15 mouse cellular contexts compared by ENCODE assay signal in genomic region chr7:76185681-76186121, GRCm38 (mm10). TPM values are rescaled to one million over a fixed set of nuclear protein-coding genes. Genes with fewer than 3 reads are reported as not detected.
DNase-seq lines count a peak whose midpoint lies in the region; ATAC-seq and TF ChIP-seq lines count a peak whose summit lies in the region.
"Had no signal": no experiment of that assay in that cellular context is flagged by ENCODE, and none has a peak within 500 bp of the region (broad histone marks: within the 10 kb centered on the region; RNA-seq: fewer than 3 reads in every experiment).

No protein-coding gene starts in this region.

- no peak for TF ChIP-seq CTCF in forebrain, postnatal 0 days (IDR thresholded peaks at IDR 0.05; ENCODE audit: low read depth)

- no peaks in the 10 kb centered on the region for H3K36me3 ChIP-seq in forebrain, postnatal 0 days (ENCODE audit: insufficient read depth)
- H3K36me3 ChIP-seq in midbrain, embryonic 11.5 days (ENCODE audit: control insufficient read depth, insufficient read depth, low read length), result no peaks in the 10 kb centered on the region
- no peaks in the 10 kb centered on the region for H3K36me3 ChIP-seq in heart, embryonic 11.5 days (ENCODE audit: control insufficient read depth, insufficient read depth, low read length)
- H3K36me3 ChIP-seq: G1E; heart, embryonic 13.5 days had no signal

- peaks cover 14% of the 10 kb centered on the region for H3K4me1 ChIP-seq in forebrain, postnatal 0 days (ENCODE audit: insufficient read depth)
- peaks cover 12% of the 10 kb centered on the region for H3K4me1 ChIP-seq in midbrain, embryonic 11.5 days (ENCODE audit: control insufficient read depth, insufficient read depth, low read length)
- no peaks in the 10 kb centered on the region for H3K4me1 ChIP-seq in heart, embryonic 11.5 days (ENCODE audit: control insufficient read depth, insufficient read depth, low read length)
- H3K4me1 ChIP-seq: heart, embryonic 13.5 days had no signal

- 0 out of 2 replicates have a peak overlapping the region, but pooled peaks have one; percentile 10 for H3K9ac ChIP-seq in forebrain, postnatal 0 days
- H3K9ac ChIP-seq in midbrain, embryonic 11.5 days (ENCODE audit: low read length), result no peak overlapping the region
- no peak overlapping the region for H3K9ac ChIP-seq in heart, embryonic 11.5 days (ENCODE audit: low read depth, low read length)
- H3K9ac ChIP-seq: heart, embryonic 13.5 days had no signal

- H3K27ac ChIP-seq in forebrain, postnatal 0 days (ENCODE audit: low read depth, low read length), result peak overlapping the region; percentile 77; the same call in 1 of the 2 replicates
- H3K27ac ChIP-seq in midbrain, embryonic 11.5 days (ENCODE audit: low read depth, low read length), result peak overlapping the region; percentile 7; the same call in 1 of the 2 replicates
- no peak overlapping the region for H3K27ac ChIP-seq in heart, embryonic 11.5 days (ENCODE audit: low read depth, low read length)
- H3K27ac ChIP-seq: heart, embryonic 13.5 days had no signal

- WGBS in forebrain, postnatal 0 days, result 4% methylated on average over 6 of the region's 6 CpGs
- WGBS in midbrain, embryonic 11.5 days, result 43% methylated on average over 6 of the region's 6 CpGs
- 57% methylated on average over 6 of the region's 6 CpGs for WGBS in heart, embryonic 11.5 days (ENCODE audit: insufficient replicate concordance)

- H3K27me3 ChIP-seq in forebrain, postnatal 0 days (ENCODE audit: insufficient read depth, low read length), result no peaks in the 10 kb centered on the region
- no peaks in the 10 kb centered on the region for H3K27me3 ChIP-seq in midbrain, embryonic 11.5 days (ENCODE audit: control insufficient read depth, insufficient read depth, low read length)
- no peaks in the 10 kb centered on the region for H3K27me3 ChIP-seq in heart, embryonic 11.5 days (ENCODE audit: control insufficient read depth, insufficient read depth, low read length)
- H3K27me3 ChIP-seq: heart, embryonic 13.5 days had no signal

- DNase-seq in CD4-positive, CD25-positive, alpha-beta regulatory T cell, adult 2 months (ENCODE audit: low read depth, low spot score), result peak; percentile 26
- no peak for DNase-seq in forebrain, postnatal 0 days
- DNase-seq in midbrain, embryonic 11.5 days (ENCODE audit: low spot score, missing footprints), result peak; percentile 87
- no peak for DNase-seq in heart, adult 8-10 months (ENCODE audit: low spot score)
- DNase-seq in gastrocnemius, postnatal 25 days, result no peak
- DNase-seq in adrenal gland, adult 18-20 months (ENCODE audit: low spot score in 2 of 2), result no peak
- DNase-seq: adrenal gland, adult 2 months; cerebellum, adult 11-12 months; kidney, postnatal 10 days had no signal

- peak overlapping the region; percentile 27 for H3K4me3 ChIP-seq in forebrain, postnatal 0 days (ENCODE audit: low read depth, low read length)
- no peak overlapping the region for H3K4me3 ChIP-seq in midbrain, embryonic 11.5 days (ENCODE audit: low read depth, low read length)
- no peak overlapping the region for H3K4me3 ChIP-seq in heart, embryonic 11.5 days (ENCODE audit: low read depth, low read length)
- H3K4me3 ChIP-seq: heart, embryonic 13.5 days had no signal

- no peaks in the 10 kb centered on the region for H3K9me3 ChIP-seq in forebrain, postnatal 0 days (ENCODE audit: low read length)
- no peaks in the 10 kb centered on the region for H3K9me3 ChIP-seq in midbrain, embryonic 11.5 days (ENCODE audit: control insufficient read depth, low read length)
- no peaks in the 10 kb centered on the region for H3K9me3 ChIP-seq in heart, embryonic 11.5 days (replicated peaks; ENCODE audit: control insufficient read depth, low read length)
- H3K9me3 ChIP-seq: G1E; heart, embryonic 13.5 days had no signal

- H3K4me2 ChIP-seq in forebrain, postnatal 0 days (ENCODE audit: low read depth), result peak overlapping the region; percentile 37
- peak overlapping the region; percentile 31 for H3K4me2 ChIP-seq in midbrain, embryonic 11.5 days
- H3K4me2 ChIP-seq in heart, embryonic 11.5 days, result no peak overlapping the region
- H3K4me2 ChIP-seq: heart, embryonic 13.5 days had no signal

- peak; percentile 35 for ATAC-seq in activated CD4-positive, CD25-positive, alpha-beta regulatory T cell, adult 4 months
- peak; percentile 67 for ATAC-seq in forebrain, postnatal 0 days
- ATAC-seq in midbrain, embryonic 11.5 days (ENCODE audit: low FRiP score), result peak; percentile 49
- ATAC-seq in heart, embryonic 11.5 days (replicated peaks; ENCODE audit: insufficient number of reproducible peaks, low FRiP score, low TSS enrichment), result no peak
- ATAC-seq: lung, postnatal 0 days had no signal

RNA-seq across cellular contexts. Expression of gene Agbl1, which starts 44.0 kb away (rescaled TPM):
- polyA plus RNA-seq in activated CD4-positive, CD25-positive, alpha-beta regulatory T cell, adult 4 months (2017; shearing (Covaris generic)), result not detected
- total RNA-seq in forebrain, postnatal 0 days (2014; rRNA removed), result 0.43 and 0.62 TPM in 2 replicates
- 0.09 and 0.15 TPM in 2 replicates for polyA plus RNA-seq in forebrain, postnatal 0 days (2015; fragmentation: Nextera tagmentation; extraction: Ambion mirVana)
- not detected in 2 replicates for polyA plus RNA-seq in midbrain, embryonic 11.5 days (2014; fragmentation: Nextera tagmentation; extraction: Ambion mirVana)
- total RNA-seq in heart, adult 8-10 months (2022), result under 1 TPM; 0.06 to 0.17 (median 0.16) TPM
- total RNA-seq in gastrocnemius, postnatal 25 days (2021), result 10 to 100 TPM; 19.1 to 35.4 TPM
- polyA plus RNA-seq in heart, embryonic 11.5 days (2014; fragmentation: Nextera tagmentation; extraction: Ambion mirVana), result 0.14 TPM in 1 of 2 replicates, not detected in the other
- not detected for total RNA-seq in adrenal gland, adult 18-20 months (2021)
- total RNA-seq: adrenal gland, adult 2 months; G1E had no signal
- polyA plus RNA-seq: adrenal gland, adult 2 months; G1E; heart, embryonic 13.5 days; limb, embryonic 11.5 days; lung, postnatal 0 days had no signal

Comparison
In these comparisons a context has a peak if more than half of its experiments do, and no peak if none do; other contexts are left out.
1. DNase-seq: peak in CD4-positive, CD25-positive, alpha-beta regulatory T cell, adult 2 months (single experiment) and midbrain, embryonic 11.5 days (single experiment); none in forebrain, postnatal 0 days (single experiment), heart, adult 8-10 months (single experiment), gastrocnemius, postnatal 25 days (single experiment) and adrenal gland, adult 18-20 months (0 of 2).
2. RNA of gene Agbl1, which starts 44.0 kb away (total RNA-seq): 19.1 to 35.4 TPM in gastrocnemius, postnatal 25 days; 0.43 to 0.62 TPM in forebrain, postnatal 0 days, 0.06 to 0.17 TPM in heart, adult 8-10 months and not detected in adrenal gland, adult 18-20 months; every median in the first group is over 10 times any median in the second.